Mouse (Mus musculus): ENCODE measurements around the gene Pdzd2.

The Pdzd2 gene

GRCm38 (mm10) chr15:12488316-12488715 is 251.4 kb downstream of the Pdzd2 start:
- DNase-seq (ENCODE audit: low read depth, low spot score), result no peak

- DNase-seq (ENCODE audit: low read depth, low spot score), result no peak
These were observed 258.5 kb downstream of the Pdzd2 start for GRCm38 (mm10) chr15:12481261-12481660.

GRCm38 (mm10) chr15:12480369-12480768 is 259.4 kb downstream of the Pdzd2 start:
- peak; percentile 33 for DNase-seq (ENCODE audit: low read depth, low spot score)

- DNase-seq (ENCODE audit: low read depth, low spot score), result peak; percentile 91
These were observed 260.4 kb downstream of the Pdzd2 start for GRCm38 (mm10) chr15:12479326-12479725.

- DNase-seq (ENCODE audit: low read depth, low spot score), result no peak
These were observed 266.1 kb downstream of the Pdzd2 start for GRCm38 (mm10) chr15:12473596-12473995.

GRCm38 (mm10) chr15:12472646-12473045 is 267.1 kb downstream of the Pdzd2 start:
- DNase-seq (ENCODE audit: low read depth, low spot score), result no peak

- no peak for DNase-seq (ENCODE audit: low read depth, low spot score)
These were observed 268.6 kb downstream of the Pdzd2 start for GRCm38 (mm10) chr15:12470900-12471838.

GRCm38 (mm10) chr15:12468625-12469024 is 271.1 kb downstream of the Pdzd2 start:
- no peak for DNase-seq (ENCODE audit: low read depth, low spot score)

- no peak for DNase-seq (ENCODE audit: low read depth, low spot score)
These were observed 274.0 kb downstream of the Pdzd2 start for GRCm38 (mm10) chr15:12465748-12466147.

GRCm38 (mm10) chr15:12456808-12457207 is 282.9 kb downstream of the Pdzd2 start:
- DNase-seq (ENCODE audit: low read depth, low spot score), result no peak

GRCm38 (mm10) chr15:12453343-12453742 is 286.4 kb downstream of the Pdzd2 start:
- no peak for DNase-seq (ENCODE audit: low read depth, low spot score)

- no peak for DNase-seq (ENCODE audit: low read depth, low spot score)
These were observed 287.4 kb downstream of the Pdzd2 start for GRCm38 (mm10) chr15:12452141-12452995.

- no peak for DNase-seq (ENCODE audit: low read depth, low spot score)
These were observed 288.3 kb downstream of the Pdzd2 start for GRCm38 (mm10) chr15:12451448-12451847.

GRCm38 (mm10) chr15:12450790-12451189 is 288.9 kb downstream of the Pdzd2 start:
- no peak for DNase-seq (ENCODE audit: low read depth, low spot score)

- peak; percentile 67 for DNase-seq (ENCODE audit: low read depth, low spot score)
These were observed 290.4 kb downstream of the Pdzd2 start for GRCm38 (mm10) chr15:12449321-12449720.

- DNase-seq (ENCODE audit: low read depth, low spot score), result no peak
These were observed 292.7 kb downstream of the Pdzd2 start for GRCm38 (mm10) chr15:12447021-12447434.

- DNase-seq (ENCODE audit: low read depth, low spot score), result peak; percentile 59
These were observed 295.2 kb downstream of the Pdzd2 start for GRCm38 (mm10) chr15:12444551-12444950.

GRCm38 (mm10) chr15:12439351-12439751 is 300.4 kb downstream of the Pdzd2 start:
- DNase-seq (ENCODE audit: low read depth, low spot score), result no peak

- no peak for DNase-seq (ENCODE audit: low read depth, low spot score)
These were observed 301.0 kb downstream of the Pdzd2 start for GRCm38 (mm10) chr15:12438691-12439090.

GRCm38 (mm10) chr15:12438081-12438480 is 301.6 kb downstream of the Pdzd2 start:
- DNase-seq (ENCODE audit: low read depth, low spot score), result no peak

GRCm38 (mm10) chr15:12435910-12436309 is 303.8 kb downstream of the Pdzd2 start:
- DNase-seq (ENCODE audit: low read depth, low spot score), result no peak

GRCm38 (mm10) chr15:12433893-12434599 is 305.7 kb downstream of the Pdzd2 start:
- DNase-seq (ENCODE audit: low read depth, low spot score), result no peak

All from ZHBTc4 (cell line).